Mouse (Mus musculus): Measurements from ENCODE around the gene Tcte2. TPM values are rescaled to one million over a fixed set of nuclear protein-coding genes. Genes with fewer than 3 reads are reported as not detected.

Tcte2 gene
- polyA plus RNA-seq, 1 experiment: 5.1 TPM

DNA sequence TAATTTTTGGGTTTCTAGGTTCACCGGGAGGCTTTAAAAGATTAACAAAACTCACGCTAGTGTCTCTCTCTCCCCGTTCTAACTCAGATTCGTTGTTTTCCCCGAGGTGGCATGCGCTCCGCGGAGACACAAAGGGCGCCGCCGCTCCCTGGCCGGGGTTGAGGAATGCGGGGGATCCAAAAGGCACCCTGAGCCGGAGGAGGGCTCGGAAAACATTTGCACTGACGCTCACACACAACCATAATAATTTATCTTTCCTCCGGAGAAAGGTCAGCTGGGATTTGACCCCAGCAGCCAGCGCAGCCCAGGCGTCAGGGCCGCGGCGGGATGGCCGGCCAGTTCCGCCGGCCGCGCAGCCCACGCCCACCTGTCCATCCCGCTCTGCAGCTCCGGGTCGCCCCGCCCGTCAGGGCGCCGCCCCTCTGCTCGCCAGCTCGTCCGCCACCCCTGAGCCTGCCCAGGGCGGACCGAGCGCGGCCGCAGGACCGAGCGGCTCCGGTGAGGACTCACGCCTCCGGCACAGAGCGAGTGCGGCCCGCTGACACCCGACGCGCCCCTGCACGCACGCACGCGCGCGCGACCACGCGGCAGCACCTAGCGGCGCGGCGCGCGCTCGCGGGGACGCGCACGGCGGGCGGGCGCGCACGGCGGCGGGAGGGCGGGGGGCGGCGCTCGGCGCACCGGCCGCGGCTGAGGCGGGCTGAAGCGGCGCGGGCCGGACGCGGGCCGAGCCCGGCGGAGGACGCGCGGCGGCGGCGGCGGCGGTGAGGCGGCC, 1.6 kb downstream of the Tcte2 start, which contains the start of gene Afdn:
Gene Afdn, plus strand, starts transcription at position 687 of the 775 bp plus-strand sequence.
- Histone ChIP-seq H3K27me3 (replicated peaks; ENCODE audit: control insufficient read depth, insufficient read depth, low read length) (no peaks in the 10 kb centered on the region), H3K4me3 (ENCODE audit: insufficient read depth, low read depth, low read length) (peak within 1 kb of the TSS; percentile 80), H3K36me3 (ENCODE audit: control insufficient read depth, insufficient read depth, low read length) (no peaks in the 10 kb centered on the region), H3K27ac (ENCODE audit: insufficient read depth, low read depth, low read length) (peak within 1 kb of the TSS; percentile 76), H3K4me1 (ENCODE audit: control insufficient read depth, insufficient read depth, low read length) (peaks cover 13% of the 10 kb centered on the region)
- WGBS: 6% methylated on average over 108 of the region's 108 CpGs
- peak; percentile 93 for DNase-seq
- TF ChIP-seq CTCF (conservative IDR thresholded peaks at IDR 0.05; ENCODE audit: insufficient read depth, insufficient read length, low read depth, low read length) (no peak), POLR2A (IDR thresholded peaks at IDR 0.05; ENCODE audit: low read depth, low read length) (peak; percentile 17)

DNA sequence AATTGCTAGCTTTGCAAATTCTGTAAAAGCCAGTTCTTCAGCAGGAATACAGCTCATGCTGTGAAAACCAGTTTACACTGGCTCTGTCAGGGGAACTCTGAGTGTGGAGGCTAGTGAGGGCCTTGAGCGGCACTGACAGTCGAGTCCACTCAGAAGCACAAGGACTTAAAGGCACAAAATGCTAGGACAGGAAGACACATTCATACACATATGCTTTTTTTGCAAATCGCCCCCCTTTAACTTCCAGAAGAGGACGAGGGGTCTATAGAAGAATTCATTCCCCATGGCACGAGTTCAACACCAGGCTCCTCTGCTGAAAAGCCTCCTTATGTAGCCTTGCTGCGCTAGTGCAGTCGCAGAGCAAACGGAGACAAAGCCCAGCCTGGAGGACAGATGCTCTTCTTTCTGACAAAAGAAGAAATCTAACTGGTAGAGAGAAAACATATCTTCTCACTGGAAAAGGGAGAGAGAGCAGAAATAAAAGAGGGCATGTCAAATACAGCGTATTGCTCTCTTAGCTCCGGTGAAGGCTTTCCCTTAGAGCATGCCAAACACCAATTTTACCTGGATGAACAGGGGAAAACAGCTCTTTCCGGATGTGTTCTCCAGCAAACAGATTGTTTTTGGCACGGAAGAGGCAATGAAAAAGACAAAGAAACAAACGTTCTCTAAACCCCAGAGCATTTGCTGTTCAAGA, 2.3 kb downstream of the Tcte2 start:
- peak; percentile 69 for DNase-seq
- H3K4me1 ChIP-seq (ENCODE audit: control insufficient read depth, insufficient read depth, low read length): peaks cover 14% of the 10 kb centered on the region
- peak overlapping the region; percentile 80 for H3K4me3 ChIP-seq (ENCODE audit: insufficient read depth, low read depth, low read length)
- 17% methylated on average over 13 of the region's 13 CpGs for WGBS
- no peaks in the 10 kb centered on the region for H3K36me3 ChIP-seq (ENCODE audit: control insufficient read depth, insufficient read depth, low read length)
- no peak for TF ChIP-seq POLR2A (IDR thresholded peaks at IDR 0.05; ENCODE audit: low read depth, low read length)
- no peak for TF ChIP-seq CTCF (conservative IDR thresholded peaks at IDR 0.05; ENCODE audit: insufficient read depth, insufficient read length, low read depth, low read length)
- no peaks in the 10 kb centered on the region for H3K27me3 ChIP-seq (replicated peaks; ENCODE audit: control insufficient read depth, insufficient read depth, low read length)
- peak overlapping the region; percentile 52 for H3K27ac ChIP-seq (ENCODE audit: insufficient read depth, low read depth, low read length)

DNA sequence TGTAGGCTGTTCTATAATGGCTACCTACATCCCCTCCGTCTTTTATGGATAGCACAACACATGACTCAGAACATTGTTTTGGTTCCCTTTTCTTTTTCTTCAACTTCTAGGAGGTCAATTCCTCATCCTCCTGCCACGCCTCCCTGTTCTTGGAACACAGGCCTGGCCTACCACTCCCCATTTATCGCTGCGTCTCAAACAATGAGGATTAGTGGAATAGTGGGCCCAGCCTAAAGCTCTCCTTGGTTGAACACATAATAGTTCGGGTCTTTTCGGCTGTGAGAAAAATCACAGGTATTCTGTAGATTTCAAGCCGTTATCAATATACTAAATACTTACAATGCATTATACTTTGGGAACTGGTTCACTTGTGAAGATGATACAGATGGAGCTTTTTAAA, 3.0 kb downstream of the Tcte2 start:
- Histone ChIP-seq H3K27me3 (replicated peaks; ENCODE audit: control insufficient read depth, insufficient read depth, low read length) (no peaks in the 10 kb centered on the region), H3K4me3 (ENCODE audit: insufficient read depth, low read depth, low read length) (no peak overlapping the region), H3K4me1 (ENCODE audit: control insufficient read depth, insufficient read depth, low read length) (peaks cover 20% of the 10 kb centered on the region), H3K36me3 (ENCODE audit: control insufficient read depth, insufficient read depth, low read length) (no peaks in the 10 kb centered on the region), H3K27ac (ENCODE audit: insufficient read depth, low read depth, low read length) (peak overlapping the region; percentile 52)
- 94% methylated on average over 7 of the region's 7 CpGs for WGBS
- no peak for DNase-seq
- TF ChIP-seq CTCF (conservative IDR thresholded peaks at IDR 0.05; ENCODE audit: insufficient read depth, insufficient read length, low read depth, low read length) (no peak), POLR2A (IDR thresholded peaks at IDR 0.05; ENCODE audit: low read depth, low read length) (no peak)

DNA sequence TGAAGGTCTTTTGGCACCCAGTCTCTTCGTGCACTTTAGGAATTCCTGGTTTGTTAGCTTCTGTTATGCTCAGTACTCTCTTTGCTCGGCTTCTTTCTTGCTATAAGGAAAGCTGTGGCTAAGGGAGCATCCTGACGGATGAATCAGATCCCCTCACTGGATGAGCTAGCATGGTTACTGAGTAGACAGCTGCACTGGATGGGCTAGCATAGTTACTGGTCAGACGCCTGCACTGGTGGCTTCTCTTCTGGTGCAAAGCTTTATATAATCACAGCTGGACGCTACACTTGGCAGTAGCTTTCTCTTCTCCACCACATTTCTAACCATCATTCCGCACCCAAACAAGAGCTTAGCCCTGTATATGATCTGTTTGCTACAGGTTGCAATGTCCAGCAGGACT, 6.7 kb downstream of the Tcte2 start:
- no peaks in the 10 kb centered on the region for H3K27me3 ChIP-seq (replicated peaks; ENCODE audit: control insufficient read depth, insufficient read depth, low read length)
- H3K4me1 ChIP-seq (ENCODE audit: control insufficient read depth, insufficient read depth, low read length): peaks cover 20% of the 10 kb centered on the region
- 65% methylated on average over 6 of the region's 6 CpGs for WGBS
- TF ChIP-seq POLR2A (IDR thresholded peaks at IDR 0.05; ENCODE audit: low read depth, low read length) (no peak), CTCF (conservative IDR thresholded peaks at IDR 0.05; ENCODE audit: insufficient read depth, insufficient read length, low read depth, low read length) (no peak)
- DNase-seq: no peak
- H3K36me3 ChIP-seq (ENCODE audit: control insufficient read depth, insufficient read depth, low read length): no peaks in the 10 kb centered on the region
- no peak overlapping the region for H3K4me3 ChIP-seq (ENCODE audit: insufficient read depth, low read depth, low read length)
- H3K27ac ChIP-seq (ENCODE audit: insufficient read depth, low read depth, low read length): peak overlapping the region; percentile 60

DNA sequence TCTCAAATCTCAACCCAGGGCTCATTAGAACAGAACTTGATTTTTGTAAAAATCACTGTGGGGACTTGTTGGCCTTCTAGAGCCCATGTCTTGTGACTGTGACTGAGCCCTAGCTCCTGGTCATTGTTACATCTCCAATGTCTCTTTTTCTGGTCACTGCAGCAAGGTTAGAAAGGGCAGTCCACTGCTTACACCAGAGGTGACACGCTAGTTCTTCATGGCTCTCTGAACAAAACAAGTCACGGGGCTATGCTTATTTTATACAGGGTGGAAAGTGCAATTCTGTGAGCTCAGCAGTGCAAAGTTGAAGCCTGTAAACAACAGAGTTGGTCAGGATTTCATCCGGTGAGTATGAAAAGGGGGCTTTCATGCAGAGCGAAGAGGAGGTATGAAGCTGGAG, 7.7 kb downstream of the Tcte2 start:
- WGBS: 45% methylated on average over 4 of the region's 4 CpGs
- peak overlapping the region; percentile 55 for H3K27ac ChIP-seq (ENCODE audit: insufficient read depth, low read depth, low read length)
- TF ChIP-seq POLR2A (IDR thresholded peaks at IDR 0.05; ENCODE audit: low read depth, low read length) (no peak), CTCF (conservative IDR thresholded peaks at IDR 0.05; ENCODE audit: insufficient read depth, insufficient read length, low read depth, low read length) (no peak)
- DNase-seq: peak; percentile 44
- H3K27me3 ChIP-seq (replicated peaks; ENCODE audit: control insufficient read depth, insufficient read depth, low read length): no peaks in the 10 kb centered on the region
- no peaks in the 10 kb centered on the region for H3K36me3 ChIP-seq (ENCODE audit: control insufficient read depth, insufficient read depth, low read length)
- H3K4me3 ChIP-seq (ENCODE audit: insufficient read depth, low read depth, low read length): no peak overlapping the region
- peaks cover 20% of the 10 kb centered on the region for H3K4me1 ChIP-seq (ENCODE audit: control insufficient read depth, insufficient read depth, low read length)

DNA sequence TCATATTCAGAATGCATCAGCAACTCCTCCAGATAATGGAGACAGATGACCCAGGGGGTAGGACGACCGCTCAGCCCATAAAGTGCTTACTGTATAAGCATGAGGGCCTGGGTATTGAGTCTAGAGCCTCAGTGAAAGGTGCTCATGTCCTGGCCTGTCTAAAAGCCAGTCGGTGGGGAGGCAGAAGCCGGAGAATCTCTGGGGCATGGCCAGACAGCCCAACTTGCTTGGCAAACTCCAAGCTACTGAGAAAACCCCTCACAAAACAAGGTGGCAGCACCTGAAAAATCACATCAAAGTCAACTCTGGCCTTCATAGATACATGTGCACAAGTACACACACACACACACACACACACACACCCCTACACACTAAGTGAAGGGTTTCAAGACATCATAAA, 12.6 kb downstream of the Tcte2 start:
- DNase-seq: no peak
- H3K27me3 ChIP-seq (replicated peaks; ENCODE audit: control insufficient read depth, insufficient read depth, low read length): no peaks in the 10 kb centered on the region
- no peak for TF ChIP-seq CTCF (conservative IDR thresholded peaks at IDR 0.05; ENCODE audit: insufficient read depth, insufficient read length, low read depth, low read length)
- TF ChIP-seq POLR2A (IDR thresholded peaks at IDR 0.05; ENCODE audit: low read depth, low read length): no peak
- no peaks in the 10 kb centered on the region for H3K36me3 ChIP-seq (ENCODE audit: control insufficient read depth, insufficient read depth, low read length)
- peaks cover 20% of the 10 kb centered on the region for H3K4me1 ChIP-seq (ENCODE audit: control insufficient read depth, insufficient read depth, low read length)
- H3K27ac ChIP-seq (ENCODE audit: insufficient read depth, low read depth, low read length): no peak overlapping the region
- 96% methylated on average over 4 of the region's 4 CpGs for WGBS
- H3K4me3 ChIP-seq (ENCODE audit: insufficient read depth, low read depth, low read length): no peak overlapping the region

DNA sequence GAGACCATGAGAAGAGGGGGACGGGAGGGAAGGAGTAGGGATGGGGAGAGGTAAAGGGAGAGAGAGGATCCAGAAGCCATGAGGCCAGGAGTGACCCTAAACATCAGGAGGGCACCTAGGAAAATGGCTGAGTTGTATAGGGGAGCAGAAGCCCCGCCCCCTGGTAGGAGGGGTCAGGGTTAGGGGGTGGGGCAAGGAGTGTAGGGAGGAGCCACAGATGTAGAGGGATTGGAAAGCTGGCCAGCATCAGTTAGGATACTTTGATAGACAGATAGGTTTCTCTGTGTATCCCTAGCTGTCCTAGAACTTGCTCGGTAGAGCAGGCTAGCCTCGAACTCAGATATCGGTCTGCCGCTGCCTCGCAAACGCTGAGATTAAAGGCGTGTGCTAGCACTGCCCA, 13.9 kb downstream of the Tcte2 start:
- no peaks in the 10 kb centered on the region for H3K36me3 ChIP-seq (ENCODE audit: control insufficient read depth, insufficient read depth, low read length)
- H3K4me3 ChIP-seq (ENCODE audit: insufficient read depth, low read depth, low read length): no peak overlapping the region
- no peak overlapping the region for H3K27ac ChIP-seq (ENCODE audit: insufficient read depth, low read depth, low read length)
- TF ChIP-seq POLR2A (IDR thresholded peaks at IDR 0.05; ENCODE audit: low read depth, low read length) (no peak), CTCF (conservative IDR thresholded peaks at IDR 0.05; ENCODE audit: insufficient read depth, insufficient read length, low read depth, low read length) (no peak)
- peaks cover 28% of the 10 kb centered on the region for H3K4me1 ChIP-seq (ENCODE audit: control insufficient read depth, insufficient read depth, low read length)
- H3K27me3 ChIP-seq (replicated peaks; ENCODE audit: control insufficient read depth, insufficient read depth, low read length): no peaks in the 10 kb centered on the region
- 91% methylated on average over 9 of the region's 9 CpGs for WGBS
- DNase-seq: no peak
